Mouse (Mus musculus) B cell, adult 2 months (primary cell): ENCODE results near the gene Spaca4.

ENCODE experiments used
- DNase-seq, 2 experiments: peaks; one replicate each; pipeline ENCODE4 v3.0.0; 2022

Gene Spaca4

DNA sequence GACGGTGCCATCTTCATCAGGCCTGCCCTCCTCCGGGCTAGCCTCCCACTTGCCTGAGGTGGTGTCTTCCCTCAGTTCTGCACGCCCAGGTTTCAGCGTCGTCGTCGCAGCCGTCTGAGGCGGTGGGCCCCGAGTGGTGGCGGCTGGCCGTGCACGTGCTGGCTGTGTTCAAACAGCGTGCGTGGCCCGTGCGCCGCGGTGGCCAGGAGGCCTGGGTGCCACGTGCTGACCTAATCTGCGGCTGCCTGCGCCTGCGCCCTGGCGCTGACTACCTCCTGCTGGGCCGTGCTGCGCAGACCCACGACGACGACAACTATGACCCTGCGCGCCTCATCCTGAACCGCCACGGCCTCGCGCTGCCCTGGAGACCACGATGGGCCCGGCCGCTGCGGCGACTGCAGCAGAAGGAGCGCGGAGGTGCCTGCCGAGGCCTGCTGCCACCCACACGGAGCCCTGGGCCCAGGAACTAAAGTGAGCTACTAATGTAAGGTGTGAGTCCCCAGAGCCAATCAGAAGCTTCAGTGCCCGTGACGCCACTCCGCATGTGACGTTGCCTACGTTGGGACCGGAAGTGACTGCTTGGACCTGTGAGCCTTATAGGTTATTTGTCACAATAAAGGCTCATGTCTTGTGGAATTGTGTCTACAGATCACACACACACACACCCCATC, 31.6 kb downstream of the Spaca4 start, which contains the start of gene Sec1:
Gene Sec1 (minus strand): TSS at position 482 of the 671 bp plus-strand sequence.
- DNase-seq, result no peak

DNA sequence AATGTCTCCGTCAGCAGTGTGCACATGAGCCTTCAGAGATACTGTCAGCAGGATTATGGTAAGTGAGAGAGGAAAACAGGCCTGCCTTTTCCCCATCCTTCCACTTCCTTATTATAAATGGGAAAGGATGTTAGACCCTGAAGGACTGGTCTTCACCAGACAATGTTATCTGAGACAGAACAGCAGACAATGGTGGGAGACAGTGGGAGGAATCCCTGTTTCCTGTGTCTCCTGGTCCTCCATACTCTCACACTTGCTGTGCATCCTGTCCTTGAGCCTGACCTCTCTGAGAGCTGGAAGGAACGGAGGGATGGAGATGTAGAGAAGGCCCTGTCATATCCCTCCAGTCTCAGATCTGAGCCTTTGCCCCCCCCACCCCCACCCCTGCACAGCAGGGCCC, 33.2 kb downstream of the Spaca4 start:
- no peak for DNase-seq

DNA sequence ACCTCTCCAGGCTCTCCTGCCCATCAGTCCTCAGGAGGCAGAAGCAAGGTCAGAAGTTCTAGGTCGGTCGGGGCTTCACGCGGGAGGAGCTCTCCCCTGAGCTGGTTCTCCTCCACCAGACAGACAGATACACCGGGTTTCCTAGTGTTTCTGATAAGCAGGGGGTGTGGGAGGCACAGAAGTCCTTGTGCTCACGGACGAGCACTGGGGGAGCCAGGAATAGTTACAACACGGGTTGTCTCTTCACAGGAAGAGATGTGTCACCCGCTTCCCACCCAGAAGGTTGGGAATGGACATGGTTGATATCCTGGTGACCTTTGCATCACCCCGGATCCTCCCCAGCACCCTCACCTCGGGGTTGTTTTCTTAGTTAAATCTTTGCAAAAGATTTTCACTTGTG, 35.8 kb downstream of the Spaca4 start:
- no peak for DNase-seq

DNA sequence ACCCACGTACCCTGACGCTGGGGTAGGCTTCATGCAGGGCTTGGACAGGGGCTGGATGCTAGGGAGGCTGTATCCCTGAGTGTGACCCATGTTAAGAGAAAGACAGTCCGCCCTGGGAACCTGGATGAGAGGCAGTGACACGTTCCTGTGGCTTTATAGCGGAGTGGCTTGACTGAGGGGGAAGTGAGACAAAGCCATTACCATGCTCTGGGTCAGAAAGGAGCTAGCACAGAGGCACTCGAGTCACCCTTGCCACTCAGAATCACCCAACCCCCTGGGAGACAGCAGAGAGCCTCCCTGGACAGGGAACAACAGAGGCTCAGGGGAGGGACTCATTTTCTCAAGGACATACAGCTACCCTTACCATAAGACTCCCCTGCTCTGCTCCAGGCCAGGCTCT, 36.5 kb downstream of the Spaca4 start:
- DNase-seq, result no peak

DNA sequence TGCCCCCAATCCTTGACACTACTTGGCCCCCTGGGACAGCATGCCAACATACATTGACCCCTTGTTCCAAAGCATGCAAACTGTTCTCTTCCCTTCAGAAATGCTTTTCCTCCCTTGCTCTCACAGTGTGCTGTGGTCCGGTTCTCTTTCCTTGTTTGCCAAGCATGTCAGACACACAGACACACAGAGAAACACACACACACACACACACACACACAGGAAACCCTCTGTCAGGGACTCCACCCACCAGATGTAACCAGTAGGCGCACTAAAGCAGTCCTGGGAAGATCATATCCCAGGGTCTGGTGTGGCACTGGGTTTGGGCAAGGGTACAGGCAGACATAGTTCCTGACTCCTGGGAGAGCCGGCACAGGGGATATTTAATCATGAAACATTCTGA, 38.8 kb downstream of the Spaca4 start:
- no peak for DNase-seq

DNA sequence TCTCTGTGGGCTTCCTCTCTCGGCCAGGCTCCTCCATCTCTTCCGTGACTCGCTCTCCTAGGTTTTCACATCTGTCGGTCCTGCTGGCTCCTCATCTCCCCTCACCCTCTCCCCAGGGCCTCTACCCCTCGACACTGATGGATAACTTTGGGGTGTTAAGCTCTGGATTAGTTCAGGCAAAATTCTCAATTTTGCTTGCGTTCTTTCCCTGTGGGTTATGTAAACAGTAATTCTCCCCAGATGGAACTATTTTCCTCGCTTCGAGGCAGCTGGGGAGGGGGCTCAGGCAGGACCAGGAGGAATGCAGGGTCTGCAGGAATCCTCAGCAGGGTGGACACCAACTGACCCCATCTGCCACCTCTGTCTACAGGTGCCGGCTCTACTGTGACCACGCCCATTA, 39.8 kb downstream of the Spaca4 start:
- no peak for DNase-seq

DNA sequence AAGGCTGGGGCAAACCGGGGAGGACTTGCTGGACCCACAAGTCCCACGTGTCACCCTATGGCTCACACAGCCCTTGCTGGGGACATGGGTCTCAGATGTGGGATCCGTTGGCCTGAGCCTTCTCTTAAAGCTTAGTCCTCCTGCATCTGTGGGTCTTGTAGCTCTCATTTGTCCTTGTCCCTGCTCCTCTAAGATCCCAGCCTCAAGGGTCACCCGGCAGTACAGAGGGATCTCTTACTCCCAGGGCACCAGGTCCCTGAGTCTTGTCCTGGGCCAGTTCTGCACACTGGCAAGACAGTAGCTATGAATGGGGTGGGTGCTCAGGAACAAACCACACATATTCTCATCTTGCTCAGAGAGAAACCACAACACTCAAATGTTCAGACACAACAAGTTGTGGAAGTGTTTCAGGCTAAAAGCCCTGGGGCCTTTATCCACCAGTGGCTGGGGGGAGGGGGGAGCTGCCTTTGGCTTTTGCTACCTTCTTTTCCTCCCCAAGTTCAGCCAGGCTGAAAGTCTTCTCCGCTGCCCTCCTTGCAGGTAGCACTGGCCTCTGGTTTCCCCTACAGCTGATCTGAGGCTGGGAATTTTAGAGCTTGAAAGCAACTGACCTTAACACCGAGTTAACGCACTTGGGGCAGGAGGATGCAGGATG, 42.1 kb downstream of the Spaca4 start, which contains the start of gene Ntn5:
Gene Ntn5 (plus strand): TSS at position 627 of the 655 bp plus-strand sequence.
- DNase-seq, result no peak

DNA sequence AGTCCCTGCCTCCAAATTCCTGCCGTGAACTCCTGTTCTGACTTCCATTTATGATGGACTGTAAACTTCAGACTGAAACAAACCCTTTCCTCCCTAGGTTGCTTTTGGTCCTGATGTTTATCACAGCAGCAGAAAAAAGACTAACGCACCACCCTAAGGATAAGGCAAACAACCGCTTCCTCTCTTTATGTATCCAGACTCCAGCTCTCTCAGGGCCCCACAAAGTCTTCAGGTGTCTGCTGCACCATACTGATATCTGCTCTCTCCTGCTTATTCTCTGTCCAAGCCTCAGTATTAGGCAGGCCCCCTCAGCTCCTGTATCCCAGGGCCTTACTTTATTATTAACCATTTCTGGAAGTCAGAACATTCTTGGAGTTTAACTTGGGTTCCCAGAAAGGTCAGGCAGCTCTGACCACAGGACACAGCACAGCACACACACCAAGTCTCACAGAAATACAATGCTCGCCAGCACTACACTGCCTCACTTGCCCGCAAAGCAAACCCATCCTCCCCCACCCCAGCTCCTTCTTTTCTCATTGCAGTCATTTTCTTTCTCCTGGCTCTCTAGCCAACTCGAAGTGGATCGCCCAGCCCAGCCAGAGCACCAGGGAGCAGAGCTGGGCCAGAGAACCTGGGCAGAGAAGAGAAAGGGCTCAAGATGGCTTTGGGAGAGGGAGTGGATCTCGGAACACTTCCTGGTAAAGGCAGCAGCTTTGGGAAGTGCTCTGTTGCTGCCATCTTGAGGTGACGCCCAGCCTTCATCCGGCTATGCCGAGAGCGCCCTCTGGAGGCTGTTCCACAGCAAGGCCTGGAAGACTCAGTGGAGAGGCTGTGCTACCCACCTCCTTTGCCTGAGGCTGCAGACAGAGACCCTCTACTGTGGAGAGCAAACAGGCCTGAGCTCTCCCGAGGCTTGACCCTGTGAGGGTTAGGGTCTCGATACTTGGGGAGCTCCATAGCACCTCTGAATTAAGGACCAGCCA, 43.2 kb downstream of the Spaca4 start:
- peak; percentile 85 to 86 for DNase-seq

DNA sequence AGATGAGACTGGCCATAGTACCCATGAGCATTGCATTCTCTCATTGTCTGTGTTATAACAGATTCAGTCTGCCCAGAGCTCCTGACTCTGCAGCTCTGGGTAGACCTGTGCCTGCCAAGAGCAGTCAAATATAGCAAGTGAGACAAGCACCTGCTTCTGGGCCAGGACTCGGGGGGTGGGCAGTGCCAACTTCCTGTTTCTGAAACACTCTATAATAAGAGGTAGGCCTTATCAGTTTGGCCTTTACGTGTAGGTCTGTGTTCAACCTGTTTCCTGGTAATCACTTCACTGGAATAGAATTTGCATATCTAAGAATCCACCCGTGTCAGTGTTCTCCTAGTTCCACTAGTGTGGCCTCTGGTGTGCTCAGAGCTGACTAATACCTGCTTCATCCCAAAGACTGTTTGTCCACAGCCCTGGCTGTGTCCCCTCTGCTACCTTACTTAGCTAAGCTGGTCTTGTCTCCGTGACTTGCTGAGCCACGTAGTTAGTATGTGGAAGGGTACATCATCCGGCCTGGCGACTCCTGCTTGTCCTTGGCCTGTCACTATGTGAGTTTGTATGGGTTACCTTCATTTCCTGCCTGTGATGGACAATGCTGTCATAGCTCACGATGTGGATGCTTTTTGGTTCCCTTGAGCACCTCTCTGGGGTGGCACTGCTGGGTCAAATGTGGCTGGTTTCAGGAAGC, 44.4 kb downstream of the Spaca4 start:
- peak; percentile 73 to 82 for DNase-seq

DNA sequence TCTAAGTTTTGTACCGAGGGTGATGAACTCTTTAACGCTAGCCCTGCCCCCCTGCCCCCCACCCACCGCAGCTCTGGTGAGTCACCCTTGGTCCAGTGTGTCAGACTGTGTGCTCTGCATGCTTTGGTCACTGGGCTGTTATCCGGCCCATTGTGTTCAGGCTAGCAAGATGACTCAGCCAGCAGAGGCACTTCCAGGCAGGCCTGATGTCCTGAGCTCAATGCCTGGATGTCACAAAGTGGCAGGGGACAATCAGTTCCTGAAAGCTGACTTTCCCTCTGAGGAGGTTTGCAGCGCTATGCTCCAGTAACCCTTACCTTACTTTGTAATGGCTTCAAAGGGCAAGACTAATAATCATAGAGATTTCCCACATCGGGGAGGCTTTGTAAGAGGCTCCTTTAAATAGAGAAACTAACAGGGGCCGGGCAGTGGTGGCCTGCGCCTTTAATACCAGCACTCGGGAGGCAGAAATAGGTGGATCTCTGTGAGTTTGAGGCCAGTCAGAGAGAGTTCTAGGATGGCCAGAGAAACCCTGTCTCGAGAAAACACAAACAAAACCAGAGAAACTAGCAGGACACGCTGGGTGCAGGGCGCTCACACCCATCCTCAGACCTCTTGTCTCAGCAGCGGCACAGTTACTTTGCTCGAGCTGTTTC, 45.5 kb downstream of the Spaca4 start:
- no peak for DNase-seq

DNA sequence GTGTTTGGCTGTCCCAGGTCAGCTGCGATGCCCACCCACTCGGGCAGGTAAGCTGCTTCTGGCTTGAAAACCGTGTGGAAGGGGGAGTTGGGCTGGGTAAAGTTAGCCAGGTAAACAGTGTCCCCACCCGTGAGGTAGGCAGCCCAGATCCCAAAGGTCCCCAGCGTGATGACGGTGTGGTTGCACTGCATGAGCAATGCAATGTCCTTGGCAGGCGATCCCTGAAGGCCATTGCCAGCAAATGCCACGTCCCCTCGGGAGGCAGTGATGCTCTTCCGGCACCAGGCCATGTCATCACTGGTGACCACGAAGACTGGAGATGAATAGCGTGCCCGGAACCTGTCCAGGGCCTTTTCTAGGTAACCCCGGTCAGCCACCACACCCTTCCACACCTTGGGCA, 47.1 kb downstream of the Spaca4 start:
- DNase-seq, result no peak

DNA sequence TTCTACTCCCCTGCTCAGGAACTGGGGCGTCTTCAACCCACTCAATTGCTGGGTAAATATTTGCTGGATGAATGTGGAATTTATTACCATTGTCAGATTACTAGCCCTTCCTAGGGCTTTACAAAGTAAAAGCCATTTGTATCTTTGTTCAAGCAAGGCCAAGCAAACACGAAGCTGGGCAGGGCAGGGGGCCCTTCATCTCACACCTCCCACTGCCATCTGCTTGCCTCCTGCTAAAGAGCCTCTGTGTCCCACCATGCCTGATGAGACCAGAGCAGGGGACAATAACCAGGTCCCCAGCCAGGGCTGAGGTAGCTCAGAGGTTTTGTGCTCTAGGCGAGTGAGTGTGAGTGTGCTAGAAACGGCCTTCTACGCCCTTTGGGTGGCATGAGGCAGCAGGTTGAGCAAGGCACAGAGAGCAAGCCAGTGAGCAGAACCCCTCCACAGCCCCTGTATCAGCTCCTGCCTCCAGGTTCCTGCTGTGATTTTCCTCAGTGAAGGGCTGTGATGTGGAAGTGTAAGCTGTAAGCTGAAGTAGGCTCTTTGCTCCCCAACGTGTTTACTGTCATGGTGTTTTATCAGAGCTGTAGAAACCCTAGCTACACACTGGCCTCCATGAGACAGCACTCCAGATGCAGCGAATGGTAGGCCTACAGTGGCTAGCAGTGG, 47.9 kb downstream of the Spaca4 start:
- no peak for DNase-seq
